Mouse (Mus musculus) brain, embryonic 14.5 days (tissue): ENCODE data around the gene Ctps. TPM values are rescaled to one million over a fixed set of nuclear protein-coding genes. Genes with fewer than 3 reads are reported as not detected.

Source experiments
- DNase-seq: peaks from one replicate; pipeline ENCODE4 v3.0.0-alpha.2; 2011; ENCODE audit warnings: low read depth
- CTCF ChIP-seq: fragments of 200-500 bp; IDR thresholded peaks from 2 replicates; pipeline ENCODE4 v1.5.1; 2012; ENCODE audit warnings: inconsistent platforms, mild to moderate bottlenecking, moderate library complexity, borderline replicate concordance; ENCODE audit not compliant: insufficient read depth, insufficient read length; ENCODE audit errors: extremely low read depth
- POLR2A ChIP-seq: fragments of 200-500 bp; IDR thresholded peaks from 2 replicates; pipeline ENCODE4 v1.6.1; 2012; ENCODE audit warnings: mild to moderate bottlenecking, inconsistent platforms, borderline replicate concordance; ENCODE audit not compliant: poor library complexity, insufficient read depth, insufficient read length, severe bottlenecking; ENCODE audit errors: extremely low read depth
- polyA plus RNA-seq: library from polyadenylated mRNA; depleted of rRNA; stranded (reverse); fragments of >200 nt; gene quantifications from 2 replicates; pipeline ENCODE4 v1.2.3, GENCODE M21; 2012

The Ctps gene
- polyA plus RNA-seq, 1 experiment = 46.7 TPM

DNA sequence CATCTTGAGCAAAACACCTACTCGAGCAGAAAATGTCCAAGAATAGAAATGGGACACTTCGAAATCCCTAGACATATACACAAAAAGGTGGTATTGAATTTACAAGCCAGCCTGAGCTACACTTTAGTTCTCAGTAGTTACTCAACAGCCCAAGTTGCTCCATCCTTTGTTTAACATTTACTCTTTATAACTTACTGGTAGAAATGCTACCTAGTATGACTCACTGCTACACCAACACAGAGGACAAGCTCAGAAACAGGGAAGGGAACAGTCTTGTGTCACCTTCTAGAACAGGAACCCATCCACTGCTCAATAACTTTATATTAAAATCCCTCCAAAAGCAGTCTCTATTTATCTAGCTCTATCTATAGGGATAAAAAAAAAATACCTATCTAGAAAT is 4.3 kb downstream of the Ctps start:
- TF ChIP-seq CTCF (no peak), POLR2A (no peak)
- DNase-seq = no peak

- no peak for DNase-seq
- TF ChIP-seq POLR2A (no peak), CTCF (no peak)
Observed at GRCm38 (mm10) chr4:120556592-120556991, 13.5 kb downstream of the Ctps start.

- TF ChIP-seq CTCF (no peak), POLR2A (no peak)
- no peak for DNase-seq
Observed at GRCm38 (mm10) chr4:120544896-120545295, 25.2 kb downstream of the Ctps start.

DNA sequence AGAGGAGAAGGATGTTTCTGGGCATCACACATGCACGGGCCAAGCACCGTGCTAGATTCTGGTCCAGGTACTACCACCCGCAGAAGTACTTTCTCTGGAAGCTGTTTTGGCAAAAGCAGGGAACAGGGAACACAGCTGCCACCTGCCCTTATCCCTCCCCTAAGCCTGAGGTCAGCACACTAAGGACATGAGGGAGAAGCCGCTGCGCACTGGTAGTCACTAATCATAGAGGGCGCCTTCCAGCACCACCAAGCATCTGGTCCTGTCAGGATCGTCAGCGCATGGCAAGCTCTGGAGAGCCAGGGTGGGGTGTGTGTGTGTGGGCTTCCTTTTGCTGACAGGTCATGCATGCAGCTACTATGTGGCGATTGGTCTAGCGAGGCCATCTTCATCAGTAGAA is 31.4 kb downstream of the Ctps start:
- no peak for TF ChIP-seq CTCF
- TF ChIP-seq POLR2A = no peak
- DNase-seq = no peak

- TF ChIP-seq POLR2A (no peak), CTCF (no peak)
- DNase-seq = no peak
Observed at GRCm38 (mm10) chr4:120531986-120532385, 38.1 kb downstream of the Ctps start, which contains the start of gene Slfnl1. Slfnl1 (plus strand) TSS chr4:120532231.

DNA sequence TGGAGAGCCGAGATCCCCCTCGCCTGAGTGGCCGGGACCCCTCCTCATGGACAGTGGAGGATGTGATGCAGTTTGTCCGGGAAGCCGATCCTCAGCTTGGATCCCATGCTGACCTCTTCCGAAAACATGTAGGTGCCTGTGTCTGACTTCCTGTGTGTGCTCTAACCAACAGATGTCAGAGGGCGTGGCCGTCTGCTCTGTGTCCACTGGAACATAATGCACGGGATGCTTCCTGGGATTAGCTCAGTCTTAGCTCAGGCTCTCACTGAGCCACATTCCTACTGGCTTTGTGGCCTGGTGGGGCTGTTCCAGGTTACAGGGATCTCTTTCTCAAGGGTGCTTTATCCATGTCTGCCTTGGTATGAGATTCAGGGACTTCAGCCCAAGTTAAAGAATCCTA is 41.9 kb downstream of the Ctps start:
- no peak for DNase-seq
- TF ChIP-seq POLR2A (no peak), CTCF (no peak)

- no peak for DNase-seq
- no peak for TF ChIP-seq CTCF
- no peak for TF ChIP-seq POLR2A
Observed at GRCm38 (mm10) chr4:120523092-120523491, 47.0 kb downstream of the Ctps start.

DNA sequence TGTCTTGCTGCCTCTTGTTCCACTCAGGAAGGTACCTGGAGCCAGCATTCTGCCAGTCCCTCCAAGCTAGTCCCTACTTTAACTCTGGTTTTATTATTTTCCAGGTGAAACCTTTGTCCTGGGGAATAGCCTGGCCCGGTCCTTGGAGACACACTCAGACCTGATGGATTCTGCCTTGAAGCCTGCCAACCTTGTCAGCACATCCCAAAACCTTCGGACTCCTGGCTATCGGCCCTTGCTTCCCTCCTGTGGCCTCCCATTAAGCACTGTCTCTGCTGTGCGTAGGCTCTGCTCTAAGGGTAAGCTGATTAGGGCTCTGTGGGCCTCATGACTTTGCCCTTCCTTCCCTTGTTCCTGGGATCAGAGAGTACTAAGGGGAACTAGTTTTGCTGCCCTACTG is 47.7 kb downstream of the Ctps start:
- no peak for DNase-seq
- TF ChIP-seq POLR2A = no peak
- no peak for TF ChIP-seq CTCF

DNA sequence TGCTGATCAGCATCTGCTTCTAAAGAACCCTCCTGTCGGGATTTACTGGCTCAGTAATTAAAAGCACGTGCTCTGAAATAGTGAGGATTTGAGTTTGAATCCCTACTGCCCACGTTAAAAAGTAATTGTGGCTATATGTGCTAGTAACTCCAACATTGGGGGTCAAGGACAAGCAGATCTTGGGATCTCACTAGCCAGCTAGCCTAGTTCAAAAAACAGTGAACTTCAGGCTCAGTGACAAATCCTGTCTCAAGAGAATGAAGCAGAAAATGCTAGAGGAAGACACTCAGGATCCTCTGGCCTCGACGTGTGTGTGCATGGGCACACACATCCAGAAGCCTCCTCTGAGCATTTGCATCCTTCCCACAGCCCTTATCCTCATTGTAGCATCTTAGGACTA is 48.3 kb downstream of the Ctps start:
- no peak for DNase-seq
- TF ChIP-seq CTCF (no peak), POLR2A (no peak)

DNA sequence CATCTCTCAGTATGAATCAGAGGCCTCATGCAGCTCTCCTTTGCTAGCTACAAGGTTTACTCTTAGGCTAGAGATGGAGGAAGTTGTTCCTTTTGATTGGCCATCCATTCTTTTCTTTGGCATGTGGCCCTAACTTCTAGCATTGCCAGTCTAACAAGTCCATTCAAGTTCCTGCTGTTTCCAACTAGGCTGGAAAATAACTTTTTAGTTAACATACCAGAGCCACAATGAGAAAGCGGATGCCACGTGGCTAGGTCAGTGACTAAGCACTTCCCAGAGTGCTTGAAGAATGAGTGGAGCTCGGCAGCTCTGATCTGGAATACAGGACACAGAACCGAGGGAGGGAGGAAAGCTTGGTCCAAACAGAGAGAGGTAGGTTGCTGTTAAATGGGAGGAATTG is 52.7 kb downstream of the Ctps start:
- DNase-seq = no peak
- TF ChIP-seq POLR2A = no peak
- TF ChIP-seq CTCF = no peak

DNA sequence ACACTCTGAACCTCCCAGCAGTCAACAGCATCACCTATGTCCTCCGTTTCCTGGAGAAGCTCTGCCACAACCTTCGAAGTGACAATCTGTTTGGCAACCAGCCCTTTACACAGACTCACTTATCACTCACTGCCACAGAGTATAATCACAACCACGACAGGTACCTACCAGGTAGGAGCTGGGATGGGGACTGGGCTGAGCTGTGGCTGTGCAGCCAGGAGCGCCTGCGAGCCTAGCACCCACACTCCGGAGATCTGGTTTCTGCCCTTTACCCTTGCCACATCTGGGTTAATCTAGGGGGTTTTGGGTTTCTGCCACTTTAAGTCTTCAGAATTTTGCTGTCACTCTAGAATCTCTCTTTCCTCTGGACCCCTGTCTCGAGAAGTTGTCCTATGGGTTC is 53.2 kb downstream of the Ctps start:
- no peak for DNase-seq
- TF ChIP-seq CTCF (no peak), POLR2A (no peak)

DNA sequence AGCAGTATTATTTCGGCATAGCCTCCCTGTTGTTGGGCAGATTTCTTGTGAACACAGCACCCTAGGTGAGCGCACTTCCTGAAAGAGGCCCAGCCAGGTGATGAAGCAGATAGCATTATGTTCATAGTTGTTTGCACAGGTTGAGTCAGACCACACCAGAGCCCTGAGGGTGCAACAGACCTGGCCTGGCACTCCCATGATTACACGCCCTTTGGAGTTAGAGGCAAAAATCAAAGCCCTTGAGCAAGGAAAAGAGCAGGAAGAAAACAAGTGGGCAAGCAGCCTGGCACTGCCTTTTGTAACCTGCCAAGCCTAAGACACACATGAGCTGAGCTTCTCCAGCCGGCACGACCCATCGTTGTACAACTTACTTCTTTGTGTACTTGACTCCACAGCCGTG is 53.6 kb downstream of the Ctps start:
- no peak for TF ChIP-seq CTCF
- TF ChIP-seq POLR2A = no peak

More for the DNA sequence above, 53.6 kb downstream of the Ctps start:
- DNase-seq = no peak
